Mouse (Mus musculus): ENCODE data around the gene Zic4. TPM values are rescaled to one million over a fixed set of nuclear protein-coding genes. Genes with fewer than 3 reads are reported as not detected.

Zic4 gene
- polyA plus RNA-seq, 1 experiment, result 0.12 TPM

- Histone ChIP-seq H3K36me3 (ENCODE audit: control insufficient read depth, insufficient read depth, low read length) (no peaks in the 10 kb centered on the region), H3K27me3 (ENCODE audit: control insufficient read depth, insufficient read depth, low read length) (0 out of 2 replicates have a peak, but pooled peaks cover 2% of the 10 kb centered on the region), H3K27ac (ENCODE audit: control insufficient read depth, insufficient read depth, low read depth, low read length) (no peak overlapping the region), H3K4me3 (ENCODE audit: control insufficient read depth, low read depth, low read length) (no peak overlapping the region), H3K4me1 (ENCODE audit: control insufficient read depth, insufficient read depth, low read length) (no peaks in the 10 kb centered on the region)
- no peak for TF ChIP-seq CTCF (IDR thresholded peaks at IDR 0.05; ENCODE audit: control insufficient read depth, insufficient read depth, insufficient replicate concordance, low read depth, low read length)
- TF ChIP-seq POLR2A (IDR thresholded peaks at IDR 0.05; ENCODE audit: control insufficient read depth, low read depth, low read length), result no peak
Measured at GRCm38 (mm10) chr9:91405753-91406178, 43.6 kb downstream of the Zic4 start.

- no peak for TF ChIP-seq CTCF (IDR thresholded peaks at IDR 0.05; ENCODE audit: control insufficient read depth, insufficient read depth, insufficient replicate concordance, low read depth, low read length)
- TF ChIP-seq POLR2A (IDR thresholded peaks at IDR 0.05; ENCODE audit: control insufficient read depth, low read depth, low read length), result no peak
- H3K4me3 ChIP-seq (ENCODE audit: control insufficient read depth, low read depth, low read length), result no peak overlapping the region
- 0 out of 2 replicates have a peak, but pooled peaks cover 2% of the 10 kb centered on the region for H3K27me3 ChIP-seq (ENCODE audit: control insufficient read depth, insufficient read depth, low read length)
Measured at GRCm38 (mm10) chr9:91406258-91406763, 44.1 kb downstream of the Zic4 start.

GRCm38 (mm10) chr9:91409771-91410170 is 47.6 kb downstream of the Zic4 start:
- Histone ChIP-seq H3K27ac (ENCODE audit: control insufficient read depth, insufficient read depth, low read depth, low read length) (no peak overlapping the region), H3K36me3 (ENCODE audit: control insufficient read depth, insufficient read depth, low read length) (no peaks in the 10 kb centered on the region), H3K4me1 (ENCODE audit: control insufficient read depth, insufficient read depth, low read length) (peaks cover 6% of the 10 kb centered on the region), H3K4me3 (ENCODE audit: control insufficient read depth, low read depth, low read length) (no peak overlapping the region), H3K27me3 (ENCODE audit: control insufficient read depth, insufficient read depth, low read length) (0 out of 2 replicates have a peak, but pooled peaks cover under 1% of the 10 kb centered on the region)
- TF ChIP-seq CTCF (IDR thresholded peaks at IDR 0.05; ENCODE audit: control insufficient read depth, insufficient read depth, insufficient replicate concordance, low read depth, low read length), result no peak
- TF ChIP-seq POLR2A (IDR thresholded peaks at IDR 0.05; ENCODE audit: control insufficient read depth, low read depth, low read length), result no peak

More at GRCm38 (mm10) chr9:91406258-91406763, 44.1 kb downstream of the Zic4 start:
- no peaks in the 10 kb centered on the region for H3K36me3 ChIP-seq (ENCODE audit: control insufficient read depth, insufficient read depth, low read length)
- no peaks in the 10 kb centered on the region for H3K4me1 ChIP-seq (ENCODE audit: control insufficient read depth, insufficient read depth, low read length)
- H3K27ac ChIP-seq (ENCODE audit: control insufficient read depth, insufficient read depth, low read depth, low read length), result no peak overlapping the region

- Histone ChIP-seq H3K36me3 (ENCODE audit: control insufficient read depth, insufficient read depth, low read length) (no peaks in the 10 kb centered on the region), H3K4me1 (ENCODE audit: control insufficient read depth, insufficient read depth, low read length) (peaks cover 6% of the 10 kb centered on the region), H3K4me3 (ENCODE audit: control insufficient read depth, low read depth, low read length) (peak overlapping the region; percentile 47), H3K27ac (ENCODE audit: control insufficient read depth, insufficient read depth, low read depth, low read length) (no peak overlapping the region), H3K27me3 (ENCODE audit: control insufficient read depth, insufficient read depth, low read length) (no peaks in the 10 kb centered on the region)
- TF ChIP-seq CTCF (IDR thresholded peaks at IDR 0.05; ENCODE audit: control insufficient read depth, insufficient read depth, insufficient replicate concordance, low read depth, low read length) (no peak), POLR2A (IDR thresholded peaks at IDR 0.05; ENCODE audit: control insufficient read depth, low read depth, low read length) (no peak)
Measured at GRCm38 (mm10) chr9:91414007-91414661, 51.9 kb downstream of the Zic4 start.

GRCm38 (mm10) chr9:91420441-91420840 is 58.2 kb downstream of the Zic4 start:
- no peaks in the 10 kb centered on the region for H3K36me3 ChIP-seq (ENCODE audit: control insufficient read depth, insufficient read depth, low read length)
- H3K27ac ChIP-seq (ENCODE audit: control insufficient read depth, insufficient read depth, low read depth, low read length), result no peak overlapping the region
- H3K4me3 ChIP-seq (ENCODE audit: control insufficient read depth, low read depth, low read length), result no peak overlapping the region
- no peaks in the 10 kb centered on the region for H3K27me3 ChIP-seq (ENCODE audit: control insufficient read depth, insufficient read depth, low read length)
- TF ChIP-seq CTCF (IDR thresholded peaks at IDR 0.05; ENCODE audit: control insufficient read depth, insufficient read depth, insufficient replicate concordance, low read depth, low read length) (no peak), POLR2A (IDR thresholded peaks at IDR 0.05; ENCODE audit: control insufficient read depth, low read depth, low read length) (no peak)
- no peaks in the 10 kb centered on the region; the same call in 1 of the 2 replicates for H3K4me1 ChIP-seq (ENCODE audit: control insufficient read depth, insufficient read depth, low read length)

Other genes starting within 250 kb of the Zic4 start
- gene Zic1, start 3.4 kb downstream of the Zic4 start, polyA plus RNA-seq (2012; rRNA removed), result 0.28 and 0.86 TPM in 2 replicates